Mouse (Mus musculus): ENCODE data around the gene Myo15.
"Not testable (repeated sequence)": the region's sequence is repeated elsewhere in the genome, so short reads cannot be mapped to it uniquely, and the experiment has no call there.

Gene Myo15

DNA sequence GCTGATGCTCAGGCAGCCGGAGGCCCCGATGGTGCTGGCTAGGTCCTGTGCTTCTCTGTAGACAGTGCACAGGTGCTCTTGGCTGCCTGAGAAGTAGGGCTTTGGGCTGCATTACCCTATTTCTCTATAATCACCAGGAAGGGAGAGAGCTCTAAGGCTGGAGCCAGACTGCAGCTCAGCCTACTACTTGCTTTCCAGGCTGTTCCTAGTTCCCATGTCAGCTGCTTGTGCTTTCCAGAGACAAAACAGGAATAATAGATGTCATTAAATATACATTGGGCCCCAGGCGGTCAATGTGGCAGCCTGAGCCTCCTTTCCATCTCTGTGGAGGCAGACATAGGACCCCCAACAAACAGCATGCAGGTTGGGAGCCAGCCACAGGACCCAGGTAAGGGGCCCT lies at the start of gene Myo15:
Gene Myo15 (plus strand): TSS at position 301 of the 400 bp plus-strand sequence.
- DNase-seq (ENCODE audit: low read depth): no peak

DNA sequence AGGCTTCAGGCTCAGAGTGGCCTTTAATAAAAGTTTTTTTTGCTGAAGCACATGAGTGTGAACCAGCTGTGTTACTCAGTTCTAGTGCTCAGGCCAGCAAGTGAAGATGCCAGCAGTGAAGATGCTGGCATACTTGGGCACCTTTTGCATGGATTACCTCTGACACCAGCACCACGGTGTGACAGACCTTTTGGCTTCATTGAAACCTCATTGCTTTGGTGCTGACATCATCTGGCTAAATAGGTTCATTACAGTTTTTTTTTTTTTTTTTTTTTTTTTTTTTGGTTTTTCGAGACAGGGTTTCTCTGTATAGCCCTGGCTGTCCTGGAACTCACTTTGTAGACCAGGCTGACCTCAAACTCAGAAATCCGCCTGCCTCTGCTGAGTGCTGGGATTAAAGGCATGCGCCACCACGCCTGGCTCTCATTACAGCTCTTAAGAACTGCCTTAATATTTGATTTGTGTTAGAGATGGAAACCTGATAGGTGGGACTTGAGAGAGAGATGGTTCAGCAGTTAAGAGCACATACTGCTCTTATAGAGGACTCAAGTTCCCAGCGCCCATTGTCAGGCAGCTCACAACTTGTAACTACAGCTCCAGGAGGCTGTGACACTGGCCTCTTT lies 47.0 kb upstream of the Myo15 start:
- DNase-seq (ENCODE audit: low read depth): no peak

DNA sequence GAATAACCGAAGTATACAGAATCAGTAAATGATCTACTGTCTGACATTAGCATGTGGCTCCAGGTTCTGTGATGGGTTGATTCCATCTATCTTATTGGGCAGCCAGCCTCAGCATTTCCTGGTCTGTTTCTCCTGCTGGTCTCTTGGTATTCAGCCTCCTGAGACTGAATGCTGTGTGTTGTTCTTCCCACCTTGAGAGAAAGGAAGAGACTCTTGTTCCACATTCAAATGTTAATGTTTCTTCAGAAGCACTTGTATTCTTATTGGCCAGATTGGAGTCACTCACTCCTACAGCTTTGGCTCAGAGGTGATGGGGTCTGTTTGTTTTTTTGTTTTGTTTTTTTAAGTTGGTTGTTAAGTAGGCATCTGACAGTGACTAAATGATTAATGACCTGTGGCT lies 46.1 kb upstream of the Myo15 start:
- no peak for DNase-seq (ENCODE audit: low read depth)

DNA sequence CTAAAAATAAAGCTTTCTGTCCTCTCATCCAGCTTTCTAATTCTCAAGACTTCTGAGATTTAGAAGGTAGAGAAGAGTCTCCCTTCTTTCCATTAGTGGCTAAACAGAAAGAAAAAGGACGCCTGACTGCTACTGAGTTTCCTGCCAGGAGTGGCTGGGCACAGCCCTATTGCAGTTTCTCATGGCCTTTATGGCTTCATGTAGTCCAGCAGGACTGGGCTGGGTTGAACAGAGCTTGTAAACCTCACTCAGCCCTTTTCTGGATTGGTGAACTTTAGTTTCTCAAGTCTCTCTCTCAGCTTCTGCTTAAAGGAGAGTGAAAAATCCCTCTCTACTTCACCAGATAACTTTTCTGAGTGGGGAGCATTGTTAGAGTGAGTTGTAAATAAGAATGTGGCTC lies 42.7 kb upstream of the Myo15 start:
- DNase-seq (ENCODE audit: low read depth): no peak

DNA sequence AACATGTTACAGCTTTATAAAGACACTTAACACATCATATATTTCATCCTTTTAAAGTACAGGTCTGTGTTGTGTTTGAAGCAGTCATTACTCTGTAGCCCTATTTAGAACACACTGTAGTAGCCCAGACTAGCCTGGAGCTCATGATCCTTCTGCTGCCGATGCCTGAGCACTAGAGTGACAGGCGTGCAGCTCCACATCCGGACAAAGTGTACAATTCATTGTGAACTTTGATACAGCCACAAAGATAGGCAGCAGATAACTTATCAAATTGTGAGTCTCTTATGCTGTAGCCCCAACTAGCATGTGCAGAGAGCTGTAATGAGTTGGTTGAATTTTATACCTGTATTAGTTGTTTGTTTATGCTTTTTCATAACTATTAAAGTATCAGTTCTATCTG lies 41.5 kb upstream of the Myo15 start:
- DNase-seq (ENCODE audit: low read depth): no peak

DNA sequence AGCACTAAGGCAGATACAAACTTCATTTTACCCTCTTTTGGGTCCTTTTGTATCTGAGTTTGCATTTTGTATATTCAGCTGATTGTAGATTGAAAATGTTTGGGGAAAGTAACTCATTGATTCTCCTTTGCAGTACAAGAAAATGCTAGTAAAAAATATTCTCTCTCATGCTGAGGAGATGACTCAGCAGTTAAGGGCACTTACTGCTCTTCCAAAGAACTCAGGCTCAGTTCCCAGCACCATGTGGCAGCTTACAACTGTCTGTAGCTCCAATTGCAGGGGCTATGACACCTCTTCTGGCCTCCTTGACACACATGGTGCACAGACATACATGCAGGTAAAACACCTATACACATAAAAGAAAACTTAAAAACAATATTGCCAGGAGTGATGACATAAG lies 35.6 kb upstream of the Myo15 start:
- DNase-seq (ENCODE audit: low read depth): no peak

DNA sequence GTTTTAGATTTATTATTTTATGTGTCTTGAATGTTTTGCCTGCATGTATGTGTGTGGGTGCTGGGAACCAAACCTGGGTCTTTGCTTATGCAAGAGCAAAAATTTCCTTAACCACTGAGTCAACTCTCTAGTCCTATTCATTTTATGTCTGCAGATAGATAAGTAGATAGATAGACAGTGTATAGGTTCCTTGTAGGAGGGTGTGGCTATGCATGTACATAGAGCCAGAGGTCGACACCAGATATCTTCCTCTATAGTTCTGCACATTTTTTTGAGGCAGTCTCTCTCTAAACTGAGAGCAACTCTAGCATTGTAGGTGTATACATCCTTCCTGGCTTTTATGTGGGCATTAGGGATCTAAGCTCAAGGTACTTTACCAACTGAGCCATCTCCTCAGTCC lies 34.0 kb upstream of the Myo15 start:
- DNase-seq (ENCODE audit: low read depth): no peak

DNA sequence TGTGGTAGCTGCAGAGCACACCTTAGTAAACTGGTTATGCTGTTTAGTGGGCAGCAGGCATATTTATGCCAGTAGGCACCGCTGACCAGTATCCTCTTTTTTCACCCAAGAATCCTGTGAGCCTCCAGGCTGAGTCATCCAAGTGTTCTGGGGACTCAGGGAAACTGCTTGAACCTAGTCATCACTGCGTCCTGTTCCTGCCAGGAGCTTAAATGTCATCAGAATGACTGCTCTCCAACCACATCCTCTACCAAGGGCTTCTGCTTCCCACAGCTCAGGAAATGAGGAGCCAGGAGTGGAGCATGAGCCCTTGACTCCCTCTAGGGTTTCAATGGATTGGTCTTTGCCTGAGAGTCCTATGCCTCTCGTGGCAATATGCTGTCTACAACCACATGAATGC lies 32.5 kb upstream of the Myo15 start:
- peak; percentile 53 for DNase-seq (ENCODE audit: low read depth)

DNA sequence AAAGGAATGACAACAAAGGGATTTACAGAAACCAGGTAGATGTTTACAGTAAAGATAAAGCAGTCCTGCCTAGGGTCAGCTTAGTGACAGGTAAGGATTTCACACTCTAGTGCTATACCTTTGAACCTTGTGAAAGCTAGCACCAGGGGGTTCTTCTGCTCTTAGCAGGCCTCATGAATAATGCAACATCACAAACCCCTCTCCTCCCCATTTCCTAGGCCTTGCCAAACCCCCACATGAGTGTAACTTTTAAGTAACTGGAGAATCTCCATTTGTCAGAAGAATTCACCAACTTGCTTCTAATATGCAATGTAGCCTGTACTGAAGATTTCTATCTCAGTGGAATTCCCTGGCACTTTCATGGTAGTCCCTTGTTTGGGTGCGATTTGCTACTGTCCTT lies 29.5 kb upstream of the Myo15 start:
- not testable (repeated sequence) for DNase-seq (ENCODE audit: low read depth)

DNA sequence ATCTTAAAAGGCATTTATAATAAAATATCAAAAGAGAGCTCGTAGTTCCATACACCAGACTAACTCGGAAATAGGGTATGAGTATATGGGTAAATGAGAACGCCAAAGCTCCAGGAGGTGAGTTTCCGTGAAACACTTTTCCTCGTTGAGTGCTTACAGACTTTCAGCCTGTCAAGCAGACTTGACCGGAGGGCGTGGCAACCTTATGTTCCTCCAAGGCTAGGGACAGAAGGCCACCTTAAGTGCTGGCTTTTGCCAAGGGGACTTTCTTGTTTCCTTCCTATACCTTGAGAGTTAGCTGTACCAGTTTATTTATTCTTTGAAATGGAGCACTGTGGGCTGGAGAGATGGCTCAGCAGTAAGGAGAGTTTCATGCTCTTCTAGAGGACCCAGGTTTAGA lies 29.0 kb upstream of the Myo15 start:
- DNase-seq (ENCODE audit: low read depth): no peak

DNA sequence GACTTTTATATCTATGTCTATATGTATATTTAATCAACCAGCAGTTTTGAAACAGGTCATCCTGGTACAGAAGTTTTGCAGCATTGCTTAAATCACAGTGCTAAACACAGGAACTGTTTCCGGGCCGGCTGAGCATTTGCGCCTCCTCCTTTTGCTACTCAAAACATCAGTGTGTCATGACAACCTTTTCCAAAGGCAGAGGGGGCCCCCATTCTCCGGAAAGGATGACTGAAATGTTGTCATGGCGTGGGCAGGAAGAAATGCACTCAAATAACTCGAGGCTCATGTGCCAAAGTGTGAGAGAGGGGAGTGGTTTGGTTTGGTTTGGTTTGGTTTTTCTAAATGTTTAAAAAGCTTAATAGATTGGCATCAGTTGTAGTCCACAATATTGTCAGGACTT lies 26.2 kb upstream of the Myo15 start:
- no peak for DNase-seq (ENCODE audit: low read depth)

DNA sequence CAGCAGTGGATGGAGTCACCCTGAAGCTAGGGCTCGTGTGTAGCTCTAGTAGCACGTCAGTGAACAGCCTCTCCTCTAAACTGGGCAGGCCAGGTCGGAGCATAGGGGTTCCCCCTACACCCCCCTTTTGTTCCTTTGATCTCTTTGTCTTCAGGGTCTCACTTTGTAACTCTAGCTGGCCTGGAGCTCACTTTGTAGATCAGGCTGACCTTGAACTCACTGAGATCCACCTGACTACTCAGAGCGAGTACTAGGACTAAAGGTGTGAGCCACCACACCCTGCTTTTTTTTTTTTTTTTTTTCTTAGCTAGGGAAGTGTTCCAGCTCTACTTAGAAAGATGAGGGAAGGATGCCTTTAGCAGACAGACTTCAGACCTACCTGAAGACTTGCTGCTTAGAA lies 25.1 kb upstream of the Myo15 start:
- DNase-seq (ENCODE audit: low read depth): no peak

DNA sequence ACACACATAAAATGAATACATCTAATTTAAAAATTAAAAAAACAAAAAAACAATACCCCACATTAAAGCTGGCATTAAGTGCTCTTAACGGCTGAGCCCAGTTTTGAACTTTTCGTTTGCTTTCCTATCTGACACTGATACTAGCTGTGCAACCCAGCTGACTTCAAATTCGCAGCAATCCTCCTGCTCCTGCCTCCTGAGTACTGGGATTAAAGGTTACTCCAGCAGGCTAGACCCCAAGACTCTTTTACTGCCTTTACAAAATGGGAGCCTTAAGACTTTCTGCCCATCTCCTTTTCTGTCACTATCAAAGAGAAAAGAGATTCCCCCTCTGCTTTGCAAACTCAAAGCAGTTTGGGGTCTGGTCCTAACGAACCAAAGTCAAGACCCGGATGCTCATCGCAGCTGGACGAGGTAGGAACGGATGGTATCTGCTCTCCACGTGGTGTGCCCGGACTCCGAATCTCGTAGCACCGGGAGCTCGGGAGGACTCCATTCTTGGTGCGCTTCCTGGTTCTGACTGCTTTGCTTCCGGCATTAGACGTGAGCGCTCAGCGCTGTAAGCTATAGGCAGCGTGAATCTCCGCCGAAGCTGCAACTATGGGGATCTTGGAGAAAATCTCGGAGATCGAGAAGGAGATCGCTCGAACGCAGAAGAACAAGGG lies 14.9 kb upstream of the Myo15 start, which contains the start of gene Drg2:
Gene Drg2 (plus strand): TSS at position 512 of the 665 bp plus-strand sequence.
- DNase-seq (ENCODE audit: low read depth): peak; percentile 84

DNA sequence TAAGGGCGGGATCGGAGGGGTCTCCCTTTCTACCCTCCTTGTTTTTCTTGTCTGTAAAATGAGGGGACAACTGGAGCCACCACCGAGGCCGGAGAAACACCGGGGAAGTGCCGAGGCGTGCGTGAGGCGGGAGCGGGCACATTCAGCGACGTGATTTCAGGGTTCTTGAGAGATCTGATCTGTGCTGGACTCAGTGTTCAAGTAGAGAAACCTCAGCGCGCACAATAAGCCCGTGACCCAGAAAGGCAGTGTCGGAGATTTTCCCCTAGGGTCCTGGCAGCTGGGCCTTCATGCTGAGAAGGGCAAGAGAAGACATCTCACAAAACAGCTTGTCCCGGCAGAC lies 14.4 kb upstream of the Myo15 start:
- DNase-seq (ENCODE audit: low read depth): no peak

DNA sequence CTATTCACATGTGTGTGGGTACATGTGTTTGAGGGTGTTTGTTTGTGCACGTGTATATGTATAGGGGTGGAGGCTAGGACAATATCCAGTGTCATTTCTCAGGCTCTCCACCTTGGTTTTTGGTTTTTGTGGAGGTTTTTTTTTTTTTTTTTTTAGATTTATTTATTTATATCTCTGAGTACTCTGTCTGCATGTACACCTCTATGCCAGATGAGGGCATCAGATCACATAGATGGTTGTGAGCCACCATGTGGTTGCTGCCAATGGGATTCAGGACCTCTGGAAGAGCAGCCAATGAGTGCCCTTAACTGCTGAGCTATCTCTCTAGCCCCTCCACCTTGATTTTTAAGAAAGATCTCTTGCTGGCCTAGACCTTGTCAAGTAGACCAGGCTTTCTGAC lies 11.2 kb upstream of the Myo15 start:
- DNase-seq (ENCODE audit: low read depth): no peak

DNA sequence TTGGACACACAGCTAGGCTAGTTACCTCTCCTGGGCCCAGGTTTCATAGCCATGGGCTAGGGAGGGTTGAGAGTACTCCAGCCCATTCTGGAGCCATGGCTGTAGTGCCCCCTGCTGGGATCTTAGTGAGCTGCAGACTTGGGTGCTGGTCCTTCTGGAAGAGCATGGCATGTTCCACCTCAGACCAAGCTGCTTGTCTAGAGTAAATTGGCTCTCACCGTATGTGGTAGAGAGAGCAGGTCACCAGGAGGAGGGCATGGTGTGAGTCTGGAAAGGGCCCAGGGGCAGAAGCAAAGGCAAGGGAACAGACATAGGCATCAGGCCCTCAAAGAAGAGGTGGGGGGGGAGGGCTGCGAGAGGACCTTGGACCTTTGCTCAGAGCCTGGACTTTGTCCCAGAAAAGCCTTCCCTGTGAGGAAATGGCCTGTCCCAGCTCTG lies 3.2 kb upstream of the Myo15 start:
- DNase-seq (ENCODE audit: low read depth): peak; percentile 15

DNA sequence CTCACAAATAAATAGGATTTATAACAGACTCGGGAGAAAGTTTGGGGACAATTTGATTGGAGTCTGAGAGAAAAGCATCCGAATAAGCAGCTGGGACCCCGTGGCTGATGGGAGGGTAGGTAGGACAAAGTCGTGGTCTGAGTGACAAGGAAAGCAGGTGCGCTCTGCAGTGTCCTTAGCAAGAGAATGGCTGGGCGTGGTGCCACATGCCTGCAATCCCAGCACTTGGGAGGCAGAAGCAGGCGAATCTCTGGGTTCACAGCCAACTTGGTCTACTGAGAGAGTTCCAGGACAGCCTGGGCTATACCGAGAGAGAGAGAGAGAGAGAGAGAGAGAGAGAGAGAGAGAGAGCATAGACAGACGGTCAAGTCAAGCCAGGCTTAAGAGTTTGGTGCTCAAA lies 1.6 kb downstream of the Myo15 start:
- no peak for DNase-seq (ENCODE audit: low read depth)

DNA sequence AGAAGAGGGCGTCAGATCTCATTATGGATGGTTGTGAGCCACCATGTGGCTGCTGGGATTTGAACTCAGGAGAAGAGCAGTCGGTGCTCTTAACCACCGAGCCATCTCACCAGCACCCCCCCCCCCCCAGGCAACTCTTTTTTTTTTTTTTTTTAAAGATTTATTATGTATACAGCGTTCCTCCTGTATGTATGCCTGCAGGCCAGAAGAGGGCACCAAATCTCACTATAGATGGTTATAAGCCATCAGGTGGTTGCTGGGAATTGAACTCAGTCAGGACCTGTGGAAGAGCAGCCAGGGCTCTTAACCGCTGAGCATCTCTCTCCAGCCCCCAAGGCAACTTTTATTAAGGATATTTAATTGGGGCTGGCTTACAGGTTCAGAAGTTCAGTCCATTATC lies 5.4 kb downstream of the Myo15 start:
- DNase-seq (ENCODE audit: low read depth): no peak

DNA sequence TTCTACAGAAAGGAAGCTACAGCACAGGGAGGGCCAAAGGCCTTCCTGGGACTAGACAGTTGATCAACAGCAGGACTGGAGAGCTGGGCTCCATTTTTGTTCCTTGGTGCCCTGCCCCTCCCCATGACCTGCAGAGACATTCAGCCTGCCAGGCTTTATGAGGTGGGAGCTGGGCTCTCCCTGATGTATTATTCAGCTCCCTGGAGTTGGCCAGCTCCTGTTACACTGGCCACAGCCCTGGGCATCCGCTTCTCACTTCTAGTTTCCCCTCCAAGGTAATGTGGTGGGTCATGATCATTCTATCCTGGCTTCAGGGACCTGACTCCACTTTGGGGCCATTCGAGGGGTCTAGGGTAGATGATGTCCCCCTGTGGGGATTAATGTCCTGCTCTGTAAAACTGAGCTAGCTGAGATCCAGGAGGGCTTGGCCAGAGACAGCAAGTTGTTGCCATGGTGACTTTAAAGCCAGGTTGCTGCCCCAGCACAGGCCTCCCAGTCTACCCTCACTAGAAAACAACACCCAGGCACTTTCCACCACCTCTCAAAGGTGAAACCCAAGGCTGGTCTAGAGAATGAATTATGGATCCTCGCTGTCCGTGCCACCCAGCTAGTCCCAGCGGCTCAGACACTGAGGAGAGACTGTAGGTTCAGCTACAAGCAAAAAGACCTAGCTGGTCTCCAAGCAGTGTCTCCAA lies 6.7 kb downstream of the Myo15 start:
- DNase-seq (ENCODE audit: low read depth): no peak

DNA sequence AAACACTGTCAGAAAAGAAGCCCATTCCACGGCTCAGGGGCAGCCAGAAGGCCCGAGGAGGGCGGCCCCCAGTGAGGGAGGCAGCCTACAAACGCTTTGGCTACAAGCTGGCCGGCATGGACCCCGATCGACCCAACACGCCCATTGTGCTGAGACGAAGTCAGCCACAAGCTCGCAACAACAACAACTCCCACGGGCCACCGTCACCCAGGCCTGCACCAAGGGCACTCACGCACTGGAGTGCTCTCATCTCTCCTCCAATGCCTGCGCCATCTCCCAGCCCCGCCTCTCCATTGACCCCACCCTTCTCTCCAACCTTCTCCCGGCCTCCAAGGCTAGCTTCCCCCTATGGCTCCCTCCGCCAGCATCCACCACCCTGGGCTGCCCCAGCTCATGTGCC lies 9.0 kb downstream of the Myo15 start:
- DNase-seq (ENCODE audit: low read depth): no peak

DNA sequence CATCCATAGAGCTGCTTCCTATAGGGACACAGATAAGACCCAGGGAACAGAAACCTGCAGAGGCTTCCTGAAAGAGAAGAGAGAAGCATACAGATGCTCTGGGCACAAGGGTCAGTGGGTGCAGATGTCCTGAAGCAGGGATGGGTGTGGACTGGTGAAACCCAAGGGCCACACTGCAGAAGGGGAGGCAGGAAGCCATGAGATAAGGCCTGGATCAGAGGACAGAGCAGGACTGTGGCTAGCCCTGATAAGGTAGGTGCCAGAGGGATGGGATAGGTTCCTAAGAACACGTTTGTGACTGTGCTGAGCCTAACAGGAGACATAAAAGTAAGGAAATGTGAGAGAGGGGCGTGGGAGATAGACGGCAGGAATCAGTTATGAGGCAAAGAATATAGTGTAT lies 17.1 kb downstream of the Myo15 start:
- DNase-seq (ENCODE audit: low read depth): no peak

DNA sequence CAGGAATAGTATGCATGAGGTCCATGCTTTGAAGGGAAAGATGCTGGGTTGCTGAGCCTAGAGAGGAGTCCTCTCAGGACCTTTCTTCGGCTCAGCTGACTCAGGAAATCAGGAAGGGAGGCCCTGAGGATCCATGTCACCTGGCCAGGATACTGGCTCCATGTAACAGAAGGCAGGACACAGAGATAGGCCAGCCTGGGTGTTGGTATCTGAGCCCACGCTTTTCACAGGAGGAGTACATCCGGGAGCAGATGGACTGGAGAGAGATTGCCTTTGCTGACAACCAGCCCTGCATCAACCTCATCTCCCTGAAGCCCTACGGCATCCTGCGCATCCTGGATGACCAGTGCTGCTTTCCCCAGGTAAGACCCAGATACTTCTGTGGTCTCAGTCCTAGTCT lies 23.6 kb downstream of the Myo15 start:
- no peak for DNase-seq (ENCODE audit: low read depth)

DNA sequence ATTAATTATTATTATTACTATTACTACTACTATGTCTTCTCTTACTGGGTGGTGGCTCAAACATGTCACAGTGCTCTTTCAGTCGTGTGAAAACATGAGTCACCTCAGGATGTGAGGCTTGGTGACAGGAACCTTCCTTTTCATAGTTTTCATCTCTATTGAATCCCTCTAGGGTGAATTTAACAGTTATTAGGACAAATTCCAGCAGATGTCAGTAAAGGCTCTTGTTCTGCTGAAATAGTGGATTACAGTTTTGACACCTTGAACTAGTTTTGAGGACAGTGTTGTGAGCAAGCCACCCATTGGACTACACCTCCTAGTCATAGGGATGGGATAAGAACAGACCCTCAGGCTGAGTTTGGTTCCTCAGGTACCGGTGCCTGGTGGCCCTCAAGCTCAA lies 26.6 kb downstream of the Myo15 start:
- DNase-seq (ENCODE audit: low read depth): no peak

DNA sequence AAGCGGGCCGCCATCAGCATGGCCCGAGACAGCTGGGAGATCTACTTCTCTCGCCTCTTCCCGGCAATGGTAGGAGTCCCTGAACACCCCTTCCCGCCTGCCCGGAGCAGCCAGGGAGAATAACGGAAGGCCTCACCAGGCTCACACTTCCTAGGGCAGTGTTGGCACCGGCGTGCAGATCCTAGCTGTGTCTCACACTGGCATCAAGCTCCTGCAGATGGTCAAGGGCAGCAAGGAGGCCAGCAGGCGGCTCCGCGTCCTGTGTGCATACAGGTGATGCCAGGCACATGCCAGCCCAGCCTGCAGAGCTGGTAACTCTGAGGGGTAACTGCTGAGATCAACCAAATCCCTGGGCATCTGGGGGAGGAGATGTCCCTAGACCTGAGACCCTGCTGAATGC lies 38.1 kb downstream of the Myo15 start:
- no peak for DNase-seq (ENCODE audit: low read depth)

Data from fibroblast of lung, adult 2 months (primary cell).